Mouse (Mus musculus) testis, adult 2 months (tissue): ENCODE measurements around the gene Pold3. TPM values are rescaled to one million over a fixed set of nuclear protein-coding genes. Genes with fewer than 3 reads are reported as not detected.

Source experiments
- H3K27ac ChIP-seq: fragments of 200-500 bp; 2 replicates; pipeline ENCODE4 v1.5.1; 2012; ENCODE audit warnings: low read depth, low read length; ENCODE audit not compliant: control insufficient read depth, insufficient read depth
- H3K27me3 ChIP-seq: fragments of 200-500 bp; 2 replicates; pipeline ENCODE4 v1.6.1; 2012; ENCODE audit warnings: mild to moderate bottlenecking, low read length, moderate library complexity; ENCODE audit not compliant: control insufficient read depth, insufficient read depth
- H3K36me3 ChIP-seq: fragments of 200-500 bp; 2 replicates; pipeline ENCODE4 v1.6.1; 2012; ENCODE audit warnings: mild to moderate bottlenecking, low read length; ENCODE audit not compliant: control insufficient read depth, insufficient read depth
- H3K4me1 ChIP-seq: fragments of 200-500 bp; 2 replicates; pipeline ENCODE4 v1.6.1; 2012; ENCODE audit warnings: low read length; ENCODE audit not compliant: control insufficient read depth, insufficient read depth
- H3K4me3 ChIP-seq: fragments of 200-500 bp; 2 replicates; pipeline ENCODE4 v1.5.1; 2012; ENCODE audit warnings: low read depth, mild to moderate bottlenecking, low read length, moderate library complexity, mixed read lengths; ENCODE audit not compliant: control insufficient read depth
- CTCF ChIP-seq: fragments of 200-500 bp; IDR thresholded peaks from 2 replicates; pipeline ENCODE4 v1.5.1; 2012; ENCODE audit warnings: low read depth, mild to moderate bottlenecking, inconsistent platforms, low read length, moderate library complexity; ENCODE audit not compliant: control insufficient read depth, insufficient read depth, insufficient replicate concordance
- POLR2A ChIP-seq: fragments of 200-500 bp; IDR thresholded peaks from 2 replicates; pipeline ENCODE4 v1.6.1; 2012; ENCODE audit warnings: low read depth, mild to moderate bottlenecking, inconsistent platforms, low read length, moderate library complexity; ENCODE audit not compliant: control insufficient read depth
- polyA plus RNA-seq: library from polyadenylated mRNA; depleted of rRNA; stranded (reverse); fragments of >200 nt; gene quantifications from 2 replicates; pipeline ENCODE4 v1.2.3, GENCODE M21; 2012

Gene Pold3
- polyA plus RNA-seq, 1 experiment = 50.6 TPM

- H3K4me1 ChIP-seq = no peaks in the 10 kb centered on the region
- no peaks in the 10 kb centered on the region for H3K36me3 ChIP-seq
- no peaks in the 10 kb centered on the region for H3K27me3 ChIP-seq
- no peak overlapping the region for H3K27ac ChIP-seq
- H3K4me3 ChIP-seq = no peak overlapping the region
- TF ChIP-seq CTCF = no peak
These were observed 5.1 kb upstream of the Pold3 start for GRCm38 (mm10) chr7:100126514-100126913.

- TF ChIP-seq CTCF = no peak
- TF ChIP-seq POLR2A = no peak
- Histone ChIP-seq H3K27me3 (no peaks in the 10 kb centered on the region), H3K36me3 (no peaks in the 10 kb centered on the region), H3K27ac (no peak overlapping the region), H3K4me1 (no peaks in the 10 kb centered on the region), H3K4me3 (no peak overlapping the region)
These were observed 3.8 kb upstream of the Pold3 start for GRCm38 (mm10) chr7:100125166-100125565.

- Histone ChIP-seq H3K27me3 (no peaks in the 10 kb centered on the region), H3K4me1 (peaks cover 3% of the 10 kb centered on the region; the same call in 1 of the 2 replicates), H3K4me3 (no peak overlapping the region), H3K27ac (no peak overlapping the region), H3K36me3 (no peaks in the 10 kb centered on the region)
- TF ChIP-seq CTCF (peak; percentile 39; the same call in 1 of the 2 replicates), POLR2A (no peak)
These were observed 2.8 kb upstream of the Pold3 start for GRCm38 (mm10) chr7:100124211-100124610.

GRCm38 (mm10) chr7:100123486-100123885, 2.1 kb upstream of the Pold3 start:
- H3K27ac ChIP-seq = no peak overlapping the region
- H3K36me3 ChIP-seq = peaks cover 1% of the 10 kb centered on the region; the same call in 1 of the 2 replicates
- TF ChIP-seq CTCF = peak; percentile 73; the same call in 1 of the 2 replicates
- no peak for TF ChIP-seq POLR2A
- H3K4me3 ChIP-seq = no peak overlapping the region
- peaks cover 3% of the 10 kb centered on the region; the same call in 1 of the 2 replicates for H3K4me1 ChIP-seq
- no peaks in the 10 kb centered on the region for H3K27me3 ChIP-seq

- no peaks in the 10 kb centered on the region for H3K27me3 ChIP-seq
- H3K4me3 ChIP-seq = peak overlapping the region; percentile 97
These were observed 539 bp downstream of the Pold3 start for GRCm38 (mm10) chr7:100120791-100121261.

GRCm38 (mm10) chr7:100114279-100114678, 7.1 kb downstream of the Pold3 start:
- H3K4me3 ChIP-seq = no peak overlapping the region
- TF ChIP-seq POLR2A = no peak
- no peak for TF ChIP-seq CTCF
- peaks cover 1% of the 10 kb centered on the region; the same call in 1 of the 2 replicates for H3K36me3 ChIP-seq
- H3K27ac ChIP-seq = no peak overlapping the region
- H3K4me1 ChIP-seq = no peaks in the 10 kb centered on the region
- no peaks in the 10 kb centered on the region for H3K27me3 ChIP-seq

More at GRCm38 (mm10) chr7:100120791-100121261, 539 bp downstream of the Pold3 start:
- H3K36me3 ChIP-seq = peaks cover 1% of the 10 kb centered on the region; the same call in 1 of the 2 replicates
- H3K27ac ChIP-seq = peak overlapping the region; percentile 90
- TF ChIP-seq POLR2A = no peak; the same call in 1 of the 2 replicates
- TF ChIP-seq CTCF = no peak
- peaks cover 3% of the 10 kb centered on the region; the same call in 1 of the 2 replicates for H3K4me1 ChIP-seq

- no peak overlapping the region for H3K4me3 ChIP-seq
- H3K4me1 ChIP-seq = no peaks in the 10 kb centered on the region
- H3K27ac ChIP-seq = no peak overlapping the region
- no peaks in the 10 kb centered on the region for H3K27me3 ChIP-seq
- no peak for TF ChIP-seq CTCF
- TF ChIP-seq POLR2A = no peak
- H3K36me3 ChIP-seq = no peaks in the 10 kb centered on the region; the same call in 1 of the 2 replicates
These were observed 7.5 kb downstream of the Pold3 start for GRCm38 (mm10) chr7:100113821-100114220.
